Mouse (Mus musculus): ENCODE data around the gene Celsr1.

- no peak for TF ChIP-seq CTCF (IDR thresholded peaks at IDR 0.05)
- TF ChIP-seq EP300 (IDR thresholded peaks at IDR 0.05; ENCODE audit: insufficient read depth, low read depth, low read length): no peak
- no peak for TF ChIP-seq POLR2A (IDR thresholded peaks at IDR 0.05; ENCODE audit: insufficient read depth, low read depth, low read length)
These were observed 51.2 kb downstream of the Celsr1 start for GRCm38 (mm10) chr15:85982416-85982775.

Data from heart, adult 2 months (tissue).